Mouse (Mus musculus) midbrain, embryonic 15.5 days (tissue): ENCODE data around the gene Arf1. TPM values are rescaled to one million over a fixed set of nuclear protein-coding genes. Genes with fewer than 3 reads are reported as not detected.
A peak's percentile ranks its signal among the peaks of the same experiment; 100 is the strongest.

Experiments
- ATAC-seq: fragments of 200-750 bp; cut with Nextera tagmentation; replicated peaks from 2 replicates; pipeline ENCODE4 v1.8.0; 2017; ENCODE audit warnings: moderate TSS enrichment
- H3K27ac ChIP-seq: fragments of 300-500 bp; sonication (generic); 2 replicates; pipeline ENCODE4 v1.5.1; 2015; ENCODE audit warnings: mild to moderate bottlenecking, inconsistent platforms
- H3K27me3 ChIP-seq: fragments of 300-500 bp; sonication (generic); replicated peaks from 2 replicates; pipeline ENCODE4 v1.6.1; 2015; ENCODE audit warnings: inconsistent platforms
- H3K36me3 ChIP-seq: fragments of 300-500 bp; sonication (generic); replicated peaks from 2 replicates; pipeline ENCODE4 v1.6.1; 2015; ENCODE audit warnings: inconsistent platforms
- H3K4me1 ChIP-seq: fragments of 300-500 bp; sonication (generic); 2 replicates; pipeline ENCODE4 v1.6.1; 2015; ENCODE audit warnings: inconsistent platforms
- H3K4me2 ChIP-seq: fragments of 300-500 bp; sonication (generic); 2 replicates; pipeline ENCODE4 v1.6.1; 2015; ENCODE audit warnings: inconsistent platforms, mild to moderate bottlenecking, moderate library complexity
- H3K4me3 ChIP-seq: fragments of 300-500 bp; sonication (generic); 2 replicates; pipeline ENCODE4 v1.5.1; 2015; ENCODE audit warnings: mild to moderate bottlenecking, inconsistent platforms
- H3K9ac ChIP-seq: fragments of 300-500 bp; sonication (generic); 2 replicates; pipeline ENCODE4 v1.6.1; 2015; ENCODE audit warnings: mild to moderate bottlenecking, inconsistent platforms
- H3K9me3 ChIP-seq: fragments of 300-500 bp; sonication (generic); 2 replicates; pipeline ENCODE4 v1.6.1; 2016; ENCODE audit warnings: inconsistent platforms
- WGBS: fragments of 180-500 bp; shearing (Covaris S2); methylation state at CpG from one replicate; pipeline ENCODE4 v1.1.7; 2015; ENCODE audit warnings: mixed read lengths; 5-methylcytosine and 5-hydroxymethylcytosine counted together
- polyA plus RNA-seq: library from polyadenylated mRNA; unstranded; fragments of >200 nt; fragmentation: Nextera tagmentation; extraction: Ambion mirVana; gene quantifications from 2 replicates; pipeline ENCODE4 v1.2.1, GENCODE M21; 2015

Gene Arf1
- polyA plus RNA-seq, 1 experiment from 2014 or later = 645 TPM

- no peak overlapping the region for H3K27ac ChIP-seq
Observed at GRCm38 (mm10) chr11:59243856-59244255, 15.8 kb upstream of the Arf1 start.

GRCm38 (mm10) chr11:59241841-59242240 lies 13.8 kb upstream of the Arf1 start:
- Histone ChIP-seq H3K4me1 (peaks cover 5% of the 10 kb centered on the region), H3K4me2 (no peak overlapping the region), H3K36me3 (no peaks in the 10 kb centered on the region), H3K9ac (no peak overlapping the region), H3K27ac (no peak overlapping the region), H3K27me3 (no peaks in the 10 kb centered on the region), H3K4me3 (no peak overlapping the region), H3K9me3 (no peaks in the 10 kb centered on the region)
- no peak for ATAC-seq
- 54% methylated on average over 3 of the region's 3 CpGs for WGBS

More at GRCm38 (mm10) chr11:59243856-59244255, 15.8 kb upstream of the Arf1 start:
- Histone ChIP-seq H3K4me2 (no peak overlapping the region), H3K27me3 (no peaks in the 10 kb centered on the region; the same call in 1 of the 2 replicates), H3K4me3 (no peak overlapping the region), H3K4me1 (peaks cover 3% of the 10 kb centered on the region), H3K9me3 (no peaks in the 10 kb centered on the region), H3K9ac (no peak overlapping the region), H3K36me3 (no peaks in the 10 kb centered on the region)
- ATAC-seq = no peak
- 49% methylated on average over 6 of the region's 6 CpGs for WGBS

GRCm38 (mm10) chr11:59239796-59240195 lies 11.7 kb upstream of the Arf1 start:
- no peaks in the 10 kb centered on the region for H3K27me3 ChIP-seq
- H3K4me2 ChIP-seq = no peak overlapping the region
- no peak overlapping the region for H3K4me3 ChIP-seq
- no peaks in the 10 kb centered on the region for H3K36me3 ChIP-seq
- peaks cover 5% of the 10 kb centered on the region for H3K4me1 ChIP-seq
- H3K27ac ChIP-seq = no peak overlapping the region
- no peak overlapping the region for H3K9ac ChIP-seq
- no peaks in the 10 kb centered on the region for H3K9me3 ChIP-seq
- ATAC-seq = no peak
- WGBS = 66% methylated on average over 4 of the region's 4 CpGs

GRCm38 (mm10) chr11:59239428-59239785 lies 11.3 kb upstream of the Arf1 start:
- Histone ChIP-seq H3K4me3 (no peak overlapping the region), H3K9me3 (no peaks in the 10 kb centered on the region), H3K4me2 (no peak overlapping the region), H3K27me3 (no peaks in the 10 kb centered on the region), H3K4me1 (peaks cover 5% of the 10 kb centered on the region), H3K27ac (no peak overlapping the region), H3K9ac (no peak overlapping the region), H3K36me3 (no peaks in the 10 kb centered on the region)
- no peak for ATAC-seq
- WGBS = 68% methylated on average over 4 of the region's 4 CpGs

GRCm38 (mm10) chr11:59238525-59239427 lies 10.7 kb upstream of the Arf1 start:
- H3K27me3 ChIP-seq = no peaks in the 10 kb centered on the region
- 3% methylated on average over 14 of the region's 15 CpGs for WGBS
- no peaks in the 10 kb centered on the region for H3K36me3 ChIP-seq
- ATAC-seq = peak; percentile 70; the same call in 1 of the 2 replicates
- H3K27ac ChIP-seq = no peak overlapping the region
- H3K4me2 ChIP-seq = no peak overlapping the region
- H3K9ac ChIP-seq = no peak overlapping the region
- H3K4me3 ChIP-seq = no peak overlapping the region
- H3K4me1 ChIP-seq = peaks cover 5% of the 10 kb centered on the region
- H3K9me3 ChIP-seq = no peaks in the 10 kb centered on the region

- Histone ChIP-seq H3K4me3 (no peak overlapping the region), H3K27ac (no peak overlapping the region), H3K9me3 (no peaks in the 10 kb centered on the region), H3K4me2 (no peak overlapping the region), H3K36me3 (no peaks in the 10 kb centered on the region), H3K9ac (no peak overlapping the region), H3K27me3 (no peaks in the 10 kb centered on the region), H3K4me1 (peaks cover 5% of the 10 kb centered on the region; the same call in 1 of the 2 replicates)
- ATAC-seq = no peak
- WGBS = 53% methylated on average over 2 of the region's 2 CpGs
Observed at GRCm38 (mm10) chr11:59232797-59233196, 4.7 kb upstream of the Arf1 start.

GRCm38 (mm10) chr11:59230144-59230760 lies 2.2 kb upstream of the Arf1 start:
- H3K9ac ChIP-seq = no peak overlapping the region
- no peak overlapping the region for H3K27ac ChIP-seq
- no peak for ATAC-seq
- 15% methylated on average over 7 of the region's 7 CpGs for WGBS
- no peaks in the 10 kb centered on the region for H3K36me3 ChIP-seq
- H3K27me3 ChIP-seq = no peaks in the 10 kb centered on the region
- H3K4me2 ChIP-seq = no peak overlapping the region
- no peak overlapping the region for H3K4me3 ChIP-seq
- H3K9me3 ChIP-seq = no peaks in the 10 kb centered on the region
- H3K4me1 ChIP-seq = peaks cover 26% of the 10 kb centered on the region

GRCm38 (mm10) chr11:59227604-59228121 lies 407 bp downstream of the Arf1 start:
- Histone ChIP-seq H3K27ac (peak overlapping the region; percentile 96), H3K27me3 (no peaks in the 10 kb centered on the region), H3K4me2 (peak overlapping the region; percentile 86), H3K4me1 (peaks cover 48% of the 10 kb centered on the region), H3K9me3 (no peaks in the 10 kb centered on the region), H3K9ac (peak overlapping the region; percentile 100), H3K4me3 (peak overlapping the region; percentile 100), H3K36me3 (no peaks in the 10 kb centered on the region)
- WGBS = under 1% methylated on average over 51 of the region's 51 CpGs
- ATAC-seq = peak; percentile 86

GRCm38 (mm10) chr11:59226787-59227603 lies 1.1 kb downstream of the Arf1 start:
- H3K36me3 ChIP-seq = no peaks in the 10 kb centered on the region
- ATAC-seq = no peak
- H3K4me3 ChIP-seq = peak overlapping the region; percentile 100
- H3K4me2 ChIP-seq = peak overlapping the region; percentile 86
- H3K27ac ChIP-seq = peak overlapping the region; percentile 96
- H3K27me3 ChIP-seq = no peaks in the 10 kb centered on the region
- H3K9ac ChIP-seq = peak overlapping the region; percentile 100
- no peaks in the 10 kb centered on the region for H3K9me3 ChIP-seq
- 8% methylated on average over 21 of the region's 21 CpGs for WGBS
- H3K4me1 ChIP-seq = peaks cover 53% of the 10 kb centered on the region

GRCm38 (mm10) chr11:59226251-59226650 lies 1.8 kb downstream of the Arf1 start:
- Histone ChIP-seq H3K4me2 (peak overlapping the region; percentile 86), H3K9ac (peak overlapping the region; percentile 100), H3K27ac (no peak overlapping the region), H3K9me3 (no peaks in the 10 kb centered on the region), H3K27me3 (no peaks in the 10 kb centered on the region), H3K36me3 (no peaks in the 10 kb centered on the region), H3K4me1 (peaks cover 53% of the 10 kb centered on the region), H3K4me3 (peak overlapping the region; percentile 100)
- no peak for ATAC-seq
- 62% methylated on average over 3 of the region's 3 CpGs for WGBS

- no peak for ATAC-seq
- Histone ChIP-seq H3K4me2 (peak overlapping the region; percentile 17; the same call in 1 of the 2 replicates), H3K9ac (0 out of 2 replicates have a peak overlapping the region, but pooled peaks have one; percentile 5), H3K9me3 (no peaks in the 10 kb centered on the region), H3K4me3 (no peak overlapping the region), H3K27me3 (no peaks in the 10 kb centered on the region), H3K4me1 (peaks cover 53% of the 10 kb centered on the region), H3K36me3 (no peaks in the 10 kb centered on the region), H3K27ac (no peak overlapping the region)
- WGBS = 77% methylated on average over 2 of the region's 2 CpGs
Observed at GRCm38 (mm10) chr11:59225167-59225566, 2.9 kb downstream of the Arf1 start.

GRCm38 (mm10) chr11:59224470-59224869 lies 3.6 kb downstream of the Arf1 start:
- no peak overlapping the region for H3K27ac ChIP-seq
- WGBS = 83% methylated on average over 2 of the region's 2 CpGs
- H3K9ac ChIP-seq = no peak overlapping the region
- H3K27me3 ChIP-seq = no peaks in the 10 kb centered on the region
- no peak overlapping the region for H3K4me2 ChIP-seq
- no peak for ATAC-seq
- no peaks in the 10 kb centered on the region for H3K9me3 ChIP-seq
- no peaks in the 10 kb centered on the region for H3K36me3 ChIP-seq
- H3K4me1 ChIP-seq = peaks cover 53% of the 10 kb centered on the region
- H3K4me3 ChIP-seq = no peak overlapping the region
